Mouse (Mus musculus) neural tube, embryonic 12.5 days (tissue): Measurements from ENCODE around the gene Cabin1. TPM values are rescaled to one million over a fixed set of nuclear protein-coding genes. Genes with fewer than 3 reads are reported as not detected.
A peak's percentile ranks its signal among the peaks of the same experiment; 100 is the strongest.
"Not testable (repeated sequence)": the region's sequence is repeated elsewhere in the genome, so short reads cannot be mapped to it uniquely, and the experiment has no call there.

Experiments
- ATAC-seq: fragments of 200-750 bp; cut with Nextera tagmentation; 2 replicates; pipeline ENCODE4 v1.8.0; 2017; ENCODE audit warnings: low read depth, mild to moderate bottlenecking, moderate TSS enrichment, moderate library complexity; ENCODE audit not compliant: low FRiP score
- H3K27ac ChIP-seq: fragments of 300-500 bp; sonication (generic); 2 replicates; pipeline ENCODE4 v1.5.1; 2016
- H3K27me3 ChIP-seq: fragments of 300-500 bp; sonication (generic); replicated peaks from 2 replicates; pipeline ENCODE4 v1.6.1; 2016; ENCODE audit warnings: mild to moderate bottlenecking
- H3K36me3 ChIP-seq: fragments of 300-500 bp; sonication (generic); 2 replicates; pipeline ENCODE4 v1.6.1; 2016; ENCODE audit warnings: mild to moderate bottlenecking
- H3K4me1 ChIP-seq: fragments of 300-500 bp; sonication (generic); 2 replicates; pipeline ENCODE4 v1.6.1; 2016
- H3K4me2 ChIP-seq: fragments of 300-500 bp; sonication (generic); replicated peaks from 2 replicates; pipeline ENCODE4 v1.6.1; 2016; ENCODE audit warnings: mild to moderate bottlenecking
- H3K4me3 ChIP-seq: fragments of 300-500 bp; sonication (generic); 2 replicates; pipeline ENCODE4 v1.5.1; 2016
- H3K9ac ChIP-seq: fragments of 300-500 bp; sonication (generic); 2 replicates; pipeline ENCODE4 v1.6.1; 2016; ENCODE audit warnings: mild to moderate bottlenecking
- H3K9me3 ChIP-seq: fragments of 300-500 bp; sonication (generic); 2 replicates; pipeline ENCODE4 v1.6.1; 2016; ENCODE audit warnings: mild to moderate bottlenecking
- WGBS: fragments of 180-500 bp; shearing (Covaris S2); methylation state at CpG from one replicate; pipeline ENCODE4 v1.1.7; 2016; 5-methylcytosine and 5-hydroxymethylcytosine counted together
- polyA plus RNA-seq: library from polyadenylated mRNA; unstranded; fragments of >200 nt; fragmentation: Nextera tagmentation; extraction: Ambion mirVana; gene quantifications from 2 replicates; pipeline ENCODE4 v1.2.1, GENCODE M21; 2016

The Cabin1 gene
- polyA plus RNA-seq, 1 experiment from 2014 or later = 37.2 TPM

DNA sequence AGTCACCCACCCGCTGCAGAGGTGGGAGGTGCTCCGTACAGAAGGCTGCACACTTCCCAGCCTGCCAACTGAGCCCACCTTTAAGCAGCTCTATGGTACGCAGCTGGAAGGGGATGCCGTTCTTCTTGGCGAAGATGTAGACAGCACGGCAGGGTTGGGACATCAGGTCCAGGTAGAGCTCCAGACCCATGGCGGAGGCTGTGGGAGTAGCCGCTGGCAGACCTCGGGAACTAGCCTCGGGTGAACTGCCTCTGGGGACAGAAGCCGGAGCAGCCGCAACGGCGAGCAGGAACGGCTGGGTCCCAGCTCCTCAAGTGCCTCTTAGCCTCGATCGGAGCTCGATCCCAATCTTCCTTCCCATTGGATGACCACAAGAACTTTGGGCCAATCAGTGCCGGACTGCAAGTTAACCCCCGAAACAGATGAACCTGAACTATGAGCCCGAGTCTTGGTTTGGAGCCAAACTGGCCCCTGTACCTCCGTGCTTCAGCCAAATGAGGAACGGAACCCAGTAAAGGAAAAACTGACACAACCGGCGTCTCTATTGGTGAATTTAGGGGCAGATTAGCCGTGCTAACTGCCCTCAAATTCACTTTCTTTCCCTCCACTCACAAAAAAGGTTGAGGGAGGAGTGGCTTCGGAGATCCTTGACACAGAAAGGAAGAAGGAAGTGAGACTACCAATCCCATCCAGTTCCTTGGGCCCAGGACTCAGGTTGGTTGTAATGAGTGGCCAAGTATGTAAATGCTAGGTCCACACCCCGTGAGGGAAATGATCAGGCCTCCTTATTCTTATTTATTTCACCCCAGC lies 16.8 kb upstream of the Cabin1 start, which contains the start of the genes Gm20441 and Gstt3:
Gene Gm20441, minus strand, starts transcription at position 186 of the 810 bp plus-strand sequence.
Gene Gstt3, minus strand, starts transcription at position 646 of the 810 bp plus-strand sequence.
- peaks cover 5% of the 10 kb centered on the region; the same call in 1 of the 2 replicates for H3K4me1 ChIP-seq
- H3K4me2 ChIP-seq = peak within 1 kb of the TSS; percentile 68
- peak within 1 kb of the TSS; percentile 35; the same call in 1 of the 2 replicates for H3K9ac ChIP-seq
- WGBS = 1% methylated on average over 28 of the region's 28 CpGs
- peak within 1 kb of the TSS; percentile 29 for H3K4me3 ChIP-seq
- ATAC-seq = no peak
- H3K27ac ChIP-seq = no peak within 1 kb of the TSS
- peaks cover 28% of the 10 kb centered on the region for H3K27me3 ChIP-seq
- H3K9me3 ChIP-seq = no peaks in the 10 kb centered on the region
- H3K36me3 ChIP-seq = no peaks in the 10 kb centered on the region

- no peaks in the 10 kb centered on the region for H3K36me3 ChIP-seq
- ATAC-seq = no peak
- no peak overlapping the region for H3K4me2 ChIP-seq
- H3K9ac ChIP-seq = no peak overlapping the region
- H3K4me3 ChIP-seq = no peak overlapping the region
- peaks cover 5% of the 10 kb centered on the region; the same call in 1 of the 2 replicates for H3K4me1 ChIP-seq
- peaks cover 28% of the 10 kb centered on the region for H3K27me3 ChIP-seq
- no peak overlapping the region for H3K27ac ChIP-seq
- WGBS = 41% methylated on average over 15 of the region's 15 CpGs
- H3K9me3 ChIP-seq = no peaks in the 10 kb centered on the region
Measured at GRCm38 (mm10) chr10:75779206-75780174, 15.3 kb upstream of the Cabin1 start.

- no peak overlapping the region for H3K9ac ChIP-seq
- no peaks in the 10 kb centered on the region for H3K9me3 ChIP-seq
- WGBS = 74% methylated on average over 2 of the region's 2 CpGs
- peaks cover 6% of the 10 kb centered on the region; the same call in 1 of the 2 replicates for H3K4me1 ChIP-seq
- H3K36me3 ChIP-seq = no peaks in the 10 kb centered on the region
- H3K4me3 ChIP-seq = no peak overlapping the region
- H3K4me2 ChIP-seq = no peak overlapping the region
- no peak for ATAC-seq
- H3K27ac ChIP-seq = no peak overlapping the region
- peaks cover 28% of the 10 kb centered on the region for H3K27me3 ChIP-seq
Measured at GRCm38 (mm10) chr10:75777885-75778284, 13.7 kb upstream of the Cabin1 start.

- no peaks in the 10 kb centered on the region for H3K36me3 ChIP-seq
- H3K27me3 ChIP-seq = peaks cover 23% of the 10 kb centered on the region
- H3K4me3 ChIP-seq = no peak overlapping the region
- no peak overlapping the region for H3K4me2 ChIP-seq
- 86% methylated on average over 6 of the region's 6 CpGs for WGBS
- H3K9ac ChIP-seq = no peak overlapping the region
- H3K27ac ChIP-seq = no peak overlapping the region
- H3K9me3 ChIP-seq = no peaks in the 10 kb centered on the region
- peaks cover 15% of the 10 kb centered on the region; the same call in 1 of the 2 replicates for H3K4me1 ChIP-seq
- ATAC-seq = no peak
Measured at GRCm38 (mm10) chr10:75776562-75776961, 12.4 kb upstream of the Cabin1 start.

GRCm38 (mm10) chr10:75774587-75774986 lies 10.4 kb upstream of the Cabin1 start:
- peaks cover 5% of the 10 kb centered on the region; the same call in 1 of the 2 replicates for H3K27me3 ChIP-seq
- H3K4me2 ChIP-seq = no peak overlapping the region
- H3K4me3 ChIP-seq = no peak overlapping the region
- ATAC-seq = no peak
- H3K4me1 ChIP-seq = peaks cover 10% of the 10 kb centered on the region; the same call in 1 of the 2 replicates
- H3K9me3 ChIP-seq = no peaks in the 10 kb centered on the region
- 92% methylated on average over 9 of the region's 9 CpGs for WGBS
- H3K9ac ChIP-seq = no peak overlapping the region
- no peaks in the 10 kb centered on the region for H3K36me3 ChIP-seq
- no peak overlapping the region for H3K27ac ChIP-seq

DNA sequence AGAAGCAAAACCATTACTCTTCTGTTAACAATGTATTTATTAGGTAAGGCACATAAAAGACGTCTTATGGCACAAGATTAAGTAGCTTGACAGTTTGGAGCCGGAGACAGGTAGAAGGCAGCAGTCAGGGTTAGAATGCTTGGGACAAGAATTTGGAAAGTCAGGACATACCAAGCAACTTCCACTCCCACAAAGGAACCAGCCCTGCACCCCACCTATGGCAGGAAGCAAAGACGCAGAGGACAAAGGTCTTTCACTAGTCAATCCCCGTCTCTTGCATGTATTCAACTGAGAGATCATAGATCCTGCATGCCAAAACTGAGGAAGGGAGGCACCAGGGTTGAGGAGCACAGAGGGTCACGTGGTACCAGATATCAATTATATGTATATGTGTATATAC lies 10.0 kb upstream of the Cabin1 start:
- Histone ChIP-seq H3K27me3 (0 out of 2 replicates have a peak, but pooled peaks cover under 1% of the 10 kb centered on the region), H3K4me1 (peaks cover 10% of the 10 kb centered on the region; the same call in 1 of the 2 replicates), H3K4me3 (no peak overlapping the region), H3K9me3 (no peaks in the 10 kb centered on the region), H3K36me3 (no peaks in the 10 kb centered on the region), H3K9ac (no peak overlapping the region), H3K27ac (no peak overlapping the region), H3K4me2 (no peak overlapping the region)
- 94% methylated on average over 5 of the region's 5 CpGs for WGBS
- ATAC-seq = no peak

GRCm38 (mm10) chr10:75772795-75773664 lies 8.9 kb upstream of the Cabin1 start, which contains the start of gene Ddt:
TSS of gene Ddt (minus strand) at chr10:75773414.
- Histone ChIP-seq H3K4me3 (peak within 1 kb of the TSS; percentile 52), H3K9ac (peak within 1 kb of the TSS; percentile 62), H3K4me2 (peak within 1 kb of the TSS; percentile 80), H3K27ac (no peak within 1 kb of the TSS), H3K4me1 (peaks cover 10% of the 10 kb centered on the region; the same call in 1 of the 2 replicates), H3K36me3 (no peaks in the 10 kb centered on the region), H3K9me3 (no peaks in the 10 kb centered on the region), H3K27me3 (no peaks in the 10 kb centered on the region)
- ATAC-seq = peak; percentile 92
- WGBS = under 1% methylated on average over 47 of the region's 47 CpGs

DNA sequence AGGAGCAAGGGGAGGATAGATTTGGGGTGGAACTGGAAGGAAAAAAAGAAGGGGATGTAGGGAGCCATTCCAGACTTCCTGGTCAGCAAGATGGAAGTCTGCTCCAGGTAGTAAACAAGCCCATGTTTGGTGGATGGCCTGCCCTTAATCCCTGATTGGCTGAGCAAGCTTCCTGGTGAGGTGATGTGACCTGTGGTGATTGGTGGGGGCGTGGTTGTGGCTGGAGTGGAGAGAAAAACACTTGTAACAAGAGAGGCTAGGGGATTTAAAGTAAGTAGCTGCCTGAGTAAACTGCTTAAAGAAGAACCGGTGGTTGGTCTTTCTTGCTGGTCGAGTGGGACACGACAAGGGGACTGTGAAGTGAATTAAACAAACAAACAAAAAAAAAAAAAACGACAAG lies 3.6 kb upstream of the Cabin1 start:
- H3K4me1 ChIP-seq = peaks cover 18% of the 10 kb centered on the region
- WGBS = 55% methylated on average over 5 of the region's 5 CpGs
- H3K9me3 ChIP-seq, H3K9ac ChIP-seq, H3K4me3 ChIP-seq, H3K36me3 ChIP-seq, ATAC-seq, H3K4me2 ChIP-seq, H3K27me3 ChIP-seq, H3K27ac ChIP-seq: not testable (repeated sequence)

GRCm38 (mm10) chr10:75766856-75767255 lies 2.7 kb upstream of the Cabin1 start:
- H3K9me3 ChIP-seq = no peaks in the 10 kb centered on the region
- H3K27ac ChIP-seq = no peak overlapping the region
- no peaks in the 10 kb centered on the region for H3K27me3 ChIP-seq
- WGBS = 92% methylated on average over 6 of the region's 6 CpGs
- H3K9ac ChIP-seq = no peak overlapping the region
- no peaks in the 10 kb centered on the region for H3K36me3 ChIP-seq
- peaks cover 16% of the 10 kb centered on the region for H3K4me1 ChIP-seq
- H3K4me3 ChIP-seq = no peak overlapping the region
- H3K4me2 ChIP-seq = no peak overlapping the region
- no peak for ATAC-seq

DNA sequence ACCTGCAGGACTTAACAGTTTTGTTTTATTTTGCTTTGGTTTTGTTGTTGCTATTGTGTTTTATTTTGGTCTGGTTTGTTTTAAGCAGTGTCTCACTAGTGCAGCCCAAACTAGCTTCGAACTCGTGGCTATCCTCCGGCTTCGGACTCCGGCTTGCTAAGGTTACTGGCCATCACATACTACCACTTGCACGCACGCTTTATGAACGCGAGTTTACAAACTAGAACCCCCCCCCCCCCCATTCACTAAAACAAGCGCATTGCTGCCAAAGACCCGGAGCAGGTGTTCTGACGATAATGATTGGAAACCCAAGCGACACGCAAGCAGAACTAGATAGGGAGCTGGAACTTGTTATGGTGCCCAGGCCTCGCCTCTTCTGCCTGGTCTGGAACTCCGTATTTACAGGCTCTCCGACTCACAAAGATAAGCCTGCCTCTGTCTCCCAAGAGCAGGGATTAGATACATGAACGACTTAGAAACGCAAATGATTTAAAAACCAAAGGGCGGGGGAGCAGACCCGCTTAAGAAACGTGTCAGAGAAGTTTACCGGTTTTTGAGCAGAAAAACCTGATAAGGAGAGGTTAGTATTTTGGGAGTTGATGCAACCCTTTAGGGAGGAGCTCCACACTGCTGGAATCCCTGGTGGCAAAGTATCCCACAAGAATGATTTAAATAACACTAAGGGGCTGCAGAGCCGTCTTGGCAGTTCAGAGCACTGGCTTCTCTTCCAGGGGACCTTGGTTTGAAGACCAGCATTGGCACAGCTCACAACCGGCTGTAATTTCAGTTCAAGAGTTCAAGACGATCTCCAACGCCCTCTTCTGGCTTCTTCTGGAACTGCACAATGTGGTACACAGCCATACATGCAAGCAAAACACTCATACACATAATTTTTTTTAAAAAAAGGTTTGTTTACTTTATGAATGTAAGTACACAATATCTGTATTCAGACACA lies 655 bp upstream of the Cabin1 start:
- Histone ChIP-seq H3K4me2 (peak overlapping the region; percentile 85), H3K4me3 (peak overlapping the region; percentile 66), H3K36me3 (peaks cover 4% of the 10 kb centered on the region; the same call in 1 of the 2 replicates), H3K27me3 (no peaks in the 10 kb centered on the region), H3K27ac (no peak overlapping the region), H3K9me3 (no peaks in the 10 kb centered on the region), H3K4me1 (peaks cover 16% of the 10 kb centered on the region), H3K9ac (peak overlapping the region; percentile 56)
- WGBS = 2% methylated on average over 27 of the region's 27 CpGs
- peak; percentile 41 for ATAC-seq
